8 mouse cellular contexts compared by ENCODE assay signal in the genomic region with DNA sequence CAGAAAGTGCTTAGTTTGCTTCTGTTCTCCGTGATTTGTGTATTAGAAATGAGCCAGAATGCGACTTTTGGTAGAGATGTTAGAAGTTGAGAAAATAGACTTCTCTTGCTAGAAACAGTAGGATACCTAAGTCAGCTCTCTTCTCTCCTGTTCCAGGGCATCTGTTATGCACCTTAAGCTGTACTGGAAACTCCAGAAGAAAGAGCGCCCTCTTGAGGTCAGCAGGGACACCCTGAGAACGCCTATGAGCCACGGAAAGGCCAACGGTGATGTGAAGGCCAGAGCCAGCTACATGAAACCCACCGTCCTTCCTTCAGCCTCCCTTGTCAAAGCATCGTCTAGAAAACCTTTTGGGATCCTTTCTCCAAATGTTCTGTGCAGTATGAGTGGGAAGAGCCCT. TPM values are rescaled to one million over a fixed set of nuclear protein-coding genes. Genes with fewer than 3 reads are reported as not detected.
DNase-seq lines count a peak whose midpoint lies in the region; ATAC-seq lines count a peak whose summit lies in the region.

No protein-coding gene starts in this region.

- no peak overlapping the region for H3K27ac ChIP-seq in midbrain, embryonic 11.5 days (ENCODE audit: low read depth, low read length)
- H3K27ac ChIP-seq in midbrain, embryonic 13.5 days, result no peak overlapping the region

- H3K4me2 ChIP-seq in midbrain, embryonic 11.5 days, result no peak overlapping the region
- H3K4me2 ChIP-seq in midbrain, embryonic 13.5 days (replicated peaks), result no peak overlapping the region

- H3K4me3 ChIP-seq in midbrain, embryonic 11.5 days (ENCODE audit: low read depth, low read length), result no peak overlapping the region
- H3K4me3 ChIP-seq in midbrain, embryonic 13.5 days (replicated peaks), result no peak overlapping the region

- H3K27me3 ChIP-seq in midbrain, embryonic 11.5 days (ENCODE audit: control insufficient read depth, insufficient read depth, low read length), result no peaks in the 10 kb centered on the region
- H3K27me3 ChIP-seq in midbrain, embryonic 13.5 days, result no peaks in the 10 kb centered on the region

- no peaks in the 10 kb centered on the region for H3K9me3 ChIP-seq in midbrain, embryonic 11.5 days (ENCODE audit: control insufficient read depth, low read length)
- no peaks in the 10 kb centered on the region for H3K9me3 ChIP-seq in midbrain, embryonic 13.5 days

- H3K4me1 ChIP-seq in midbrain, embryonic 11.5 days (ENCODE audit: control insufficient read depth, insufficient read depth, low read length), result no peaks in the 10 kb centered on the region
- H3K4me1 ChIP-seq in midbrain, embryonic 13.5 days (replicated peaks), result 0 out of 2 replicates have a peak, but pooled peaks cover 3% of the 10 kb centered on the region

- no peaks in the 10 kb centered on the region for H3K36me3 ChIP-seq in midbrain, embryonic 11.5 days (ENCODE audit: control insufficient read depth, insufficient read depth, low read length)
- peaks cover 17% of the 10 kb centered on the region for H3K36me3 ChIP-seq in midbrain, embryonic 13.5 days

- H3K9ac ChIP-seq in midbrain, embryonic 11.5 days (ENCODE audit: low read length), result no peak overlapping the region
- H3K9ac ChIP-seq in midbrain, embryonic 13.5 days (replicated peaks), result no peak overlapping the region

- DNase-seq in midbrain, embryonic 11.5 days (ENCODE audit: low spot score, missing footprints), result peak; percentile 88
- peak; percentile 49 for DNase-seq in WW6 (ENCODE audit: low read depth, low spot score)
- peak; percentile 72 to 73 for DNase-seq in cerebellum, postnatal 14 days
- DNase-seq in heart, adult 9 months (ENCODE audit: low spot score in 2 of 2), result peak; percentile 40 to 54
- peak; percentile 68 for DNase-seq in left cerebral cortex, adult 11 months (ENCODE audit: low spot score)
- DNase-seq in mesoderm, embryonic 11.5 days (ENCODE audit: low read depth, low spot score), result peak; percentile 72
- DNase-seq in thymus, postnatal 25 days, result peak; percentile 53

- ATAC-seq in midbrain, embryonic 11.5 days (ENCODE audit: low FRiP score), result 0 out of 2 replicates have a peak, but pooled peaks have one; percentile 53
- no peak for ATAC-seq in midbrain, embryonic 13.5 days

- 49% methylated on average over 8 of the region's 8 CpGs for WGBS in midbrain, embryonic 11.5 days
- 45% methylated on average over 8 of the region's 8 CpGs for WGBS in midbrain, embryonic 13.5 days

RNA-seq across cellular contexts. Expression of gene Atg14, which starts 41.4 kb away (rescaled TPM):
- polyA plus RNA-seq in midbrain, embryonic 11.5 days (2014; fragmentation: Nextera tagmentation; extraction: Ambion mirVana), result 18.7 and 20.0 TPM in 2 replicates
- 21.2 and 21.9 TPM in 2 replicates for polyA plus RNA-seq in midbrain, embryonic 13.5 days (2015; fragmentation: Nextera tagmentation; extraction: Ambion mirVana)
